Mouse (Mus musculus) layer of hippocampus, postnatal 25 days (tissue): ENCODE measurements around the gene Ranbp17. TPM values are rescaled to one million over a fixed set of nuclear protein-coding genes. Genes with fewer than 3 reads are reported as not detected.

ENCODE experiments used
- DNase-seq, 2 experiments: peaks; one replicate each; pipeline ENCODE4 v3.0.0; 2022; ENCODE audit warnings: mixed read lengths in 2 of 2, low spot score in 1 of 2; ENCODE audit errors: extremely low spot score in 1 of 2
- total RNA-seq, 2 experiments: library from RNA; stranded (reverse); gene quantifications; 2 replicates each; pipeline ENCODE4 v1.2.3; 2021

Ranbp17 gene
- total RNA-seq, 2 experiments from 2014 or later, result 8.1 to 9.8 TPM

DNA sequence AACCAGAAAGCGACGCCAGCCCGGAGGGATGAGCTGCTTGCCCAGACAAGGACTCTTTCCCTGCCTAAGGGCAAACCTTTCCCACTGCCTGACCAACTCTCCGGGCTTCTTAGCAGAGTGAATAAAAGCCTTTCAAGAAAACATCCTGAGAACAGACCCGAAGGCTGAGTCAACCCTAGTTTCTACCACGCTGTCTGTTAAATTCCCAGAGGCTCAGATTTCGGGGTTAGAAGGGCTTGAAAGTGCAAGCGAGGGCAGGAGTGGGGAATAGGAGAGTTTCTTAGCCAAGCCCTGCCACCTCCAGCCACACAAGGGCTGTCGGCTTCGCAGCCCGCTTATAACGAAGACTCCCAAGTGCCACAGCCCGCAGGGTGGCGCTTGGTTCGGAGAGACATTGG is 314.4 kb downstream of the Ranbp17 start:
- no peak for DNase-seq

DNA sequence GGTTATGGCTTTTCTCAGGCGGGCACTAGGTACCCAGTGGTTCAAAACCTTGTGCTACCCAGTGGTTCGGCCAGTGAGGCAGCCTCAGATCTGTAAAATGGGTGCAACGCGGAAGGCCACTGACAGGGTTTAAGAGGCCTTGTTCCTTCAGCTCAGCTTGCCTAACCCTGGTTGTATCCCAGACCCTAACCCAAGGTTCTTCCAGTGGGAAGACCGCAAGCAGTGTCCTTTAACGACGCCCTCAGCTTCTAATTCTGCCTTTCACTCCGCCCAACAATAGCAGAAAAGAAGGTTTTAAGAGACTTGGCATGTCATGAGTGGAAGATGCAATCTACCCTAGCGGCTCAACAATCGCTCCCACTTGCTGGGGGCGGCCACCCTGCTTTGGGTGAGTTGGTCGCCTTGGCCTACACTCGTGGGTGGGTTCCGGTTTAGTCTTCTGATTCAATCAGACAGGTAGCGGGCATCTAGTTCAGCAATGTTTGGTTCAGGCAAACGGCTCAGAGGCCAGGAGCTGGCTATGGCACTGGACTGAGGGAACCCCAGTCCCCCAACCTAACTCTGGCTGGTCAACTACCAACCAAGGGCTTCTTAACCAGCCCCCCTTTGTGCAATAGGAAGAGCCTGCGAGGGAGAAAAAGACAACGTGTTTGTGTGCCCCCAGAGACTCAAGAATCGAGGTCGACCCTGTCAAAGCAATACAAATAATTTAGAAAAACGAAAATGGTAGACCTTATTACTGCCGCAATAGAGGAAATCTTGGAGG is 315.0 kb downstream of the Ranbp17 start:
- no peak for DNase-seq

GRCm38 (mm10) chr11:33197673-33198072 is 315.9 kb downstream of the Ranbp17 start:
- no peak for DNase-seq

DNA sequence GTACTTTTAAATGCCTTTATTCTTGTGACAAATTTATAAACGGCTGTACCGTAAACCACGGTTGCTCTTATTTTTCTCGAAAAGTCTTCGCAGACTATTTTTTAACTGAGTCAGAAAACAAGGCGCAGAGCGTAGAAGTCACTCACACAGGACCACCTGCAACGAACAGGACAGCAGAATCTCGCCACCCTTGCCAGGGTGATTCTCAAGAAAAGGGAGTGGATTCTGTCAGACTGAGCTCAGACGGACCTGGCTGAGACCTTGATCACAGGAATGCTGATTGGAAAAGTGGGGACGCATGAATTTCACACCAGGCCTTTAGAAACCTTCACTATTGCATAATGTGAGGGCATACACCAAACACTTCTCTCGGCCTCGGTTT is 316.4 kb downstream of the Ranbp17 start:
- DNase-seq, result no peak

GRCm38 (mm10) chr11:33196447-33197132 is 317.0 kb downstream of the Ranbp17 start:
- no peak for DNase-seq

- DNase-seq, result no peak
Observed at GRCm38 (mm10) chr11:33195531-33196446, 317.8 kb downstream of the Ranbp17 start.

- no peak for DNase-seq
Observed at GRCm38 (mm10) chr11:33195061-33195460, 318.5 kb downstream of the Ranbp17 start.

DNA sequence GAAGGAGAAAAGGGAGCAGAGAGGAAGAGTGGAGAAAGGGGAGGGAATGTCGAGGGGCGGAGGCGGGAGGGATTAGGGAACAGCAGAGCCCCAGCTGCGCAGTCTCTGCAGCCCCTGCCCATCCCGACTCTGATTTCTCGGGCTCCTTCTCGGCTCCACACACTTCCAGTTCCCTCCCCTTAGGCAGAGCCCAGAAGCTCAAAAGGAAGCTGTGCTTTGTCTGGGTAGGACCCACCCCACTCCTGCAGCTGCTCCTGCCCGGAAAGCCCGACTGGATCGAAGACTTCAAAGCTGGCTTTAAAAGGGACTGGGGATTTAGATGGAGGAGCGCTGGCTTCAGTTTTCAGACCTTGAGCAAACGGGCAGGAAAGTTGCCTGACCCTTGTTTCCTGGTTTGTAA is 319.9 kb downstream of the Ranbp17 start:
- no peak for DNase-seq

- DNase-seq, result no peak
Observed at GRCm38 (mm10) chr11:33181804-33182203, 331.7 kb downstream of the Ranbp17 start.

- no peak for DNase-seq
Observed at GRCm38 (mm10) chr11:33180701-33181116, 332.8 kb downstream of the Ranbp17 start.

- DNase-seq, result no peak
Observed at GRCm38 (mm10) chr11:33179802-33180201, 333.7 kb downstream of the Ranbp17 start.

- DNase-seq, result peak in 1 of 2 experiments; percentile 47
Observed at GRCm38 (mm10) chr11:33176525-33177245, 336.9 kb downstream of the Ranbp17 start.

DNA sequence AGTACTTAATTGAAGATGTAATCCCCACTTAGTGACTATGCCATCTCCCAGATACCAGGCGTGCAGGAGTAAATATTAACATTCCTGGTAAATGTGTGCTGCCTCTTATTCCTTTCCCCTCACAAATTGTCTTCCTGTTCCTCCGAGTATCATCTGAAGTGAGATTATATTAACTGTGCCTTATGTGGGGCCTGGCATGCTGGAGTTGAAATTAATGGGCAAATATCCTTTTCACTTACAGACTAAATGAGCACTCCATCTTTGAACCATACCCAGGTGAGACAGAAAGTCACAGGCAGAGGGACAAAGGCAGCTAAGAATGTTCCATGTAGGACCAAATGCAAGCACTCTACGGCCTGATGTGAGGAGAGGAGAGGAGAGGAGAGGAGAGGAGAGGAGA is 337.8 kb downstream of the Ranbp17 start:
- DNase-seq, result no peak

DNA sequence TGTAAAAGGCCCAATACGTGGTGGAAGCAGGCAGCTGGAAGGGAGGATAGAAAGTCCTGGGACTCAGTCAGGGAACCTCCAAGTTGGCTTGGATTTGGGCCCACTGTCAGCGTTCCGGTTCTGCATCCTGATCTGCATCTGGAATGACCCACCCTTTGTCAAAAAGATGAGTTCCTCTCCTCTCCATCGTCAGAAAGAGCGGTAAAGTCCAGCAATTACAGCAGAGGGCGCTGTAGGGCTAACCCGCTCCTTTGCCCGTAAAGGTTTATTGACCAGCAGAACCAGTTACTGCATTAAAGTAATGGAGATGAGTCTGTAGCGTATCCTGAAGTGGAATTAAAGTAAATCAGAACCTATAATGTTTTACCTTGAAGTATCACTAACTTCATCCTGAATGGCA is 343.1 kb downstream of the Ranbp17 start:
- peak in 1 of 2 experiments; percentile 62 for DNase-seq

DNA sequence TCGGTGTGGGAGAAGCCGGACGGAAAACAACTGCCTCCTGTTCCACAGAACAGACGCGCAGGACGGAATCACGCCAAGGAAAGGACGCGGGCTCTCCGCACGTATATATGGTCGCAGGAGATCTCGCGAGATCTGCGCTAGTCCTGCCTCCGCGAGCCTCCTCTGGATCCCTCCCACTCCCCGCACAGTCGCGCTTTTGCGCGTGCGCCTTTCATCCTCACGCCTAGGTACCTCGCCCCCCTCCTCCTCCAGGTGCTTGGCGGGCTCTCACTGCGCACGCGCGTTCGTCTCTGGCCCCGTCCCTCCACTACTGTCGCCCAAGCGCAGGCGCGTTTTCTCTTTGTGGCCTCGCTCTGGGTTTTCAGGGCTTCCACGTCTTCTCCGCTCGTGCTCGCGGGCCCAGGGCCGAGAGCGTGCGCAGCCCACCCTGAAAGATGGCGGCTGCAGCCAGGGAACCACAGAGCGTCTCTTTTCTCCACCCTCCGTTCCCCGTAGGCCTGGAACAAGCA is 350.5 kb downstream of the Ranbp17 start, which contains the start of gene Npm1:
Gene Npm1 (minus strand): TSS at position 209 of the 509 bp plus-strand sequence.
- DNase-seq, result peak; percentile 96 to 97

- DNase-seq, result peak; percentile 52 to 58
Observed at GRCm38 (mm10) chr11:33162211-33162997, 351.1 kb downstream of the Ranbp17 start.
